Mouse (Mus musculus) G1E-ER4 (cell line): Measurements from ENCODE around the gene Zfr2. TPM values are rescaled to one million over a fixed set of nuclear protein-coding genes. Genes with fewer than 3 reads are reported as not detected.

Experiments
- GATA1 ChIP-seq: IDR thresholded peaks from one replicate; pipeline ENCODE4 v1.8.0; 2012; ENCODE audit warnings: low read length, inconsistent platforms
- polyA plus RNA-seq: library from polyadenylated mRNA; stranded (reverse); fragments of >175 nt; gene quantifications from 2 replicates; pipeline ENCODE4 v1.2.3, GENCODE M21; 2012

Gene Zfr2
- polyA plus RNA-seq, 1 experiment = 0.84 TPM

- TF ChIP-seq GATA1 = no peak
These were observed 26.4 kb downstream of the Zfr2 start for GRCm38 (mm10) chr10:81259225-81259884.

- no peak for TF ChIP-seq GATA1
These were observed 28.1 kb downstream of the Zfr2 start for GRCm38 (mm10) chr10:81261025-81261424.

GRCm38 (mm10) chr10:81265540-81265939 is 32.6 kb downstream of the Zfr2 start:
- no peak for TF ChIP-seq GATA1

GRCm38 (mm10) chr10:81266211-81267105 is 33.5 kb downstream of the Zfr2 start, which contains the start of the genes Mrpl54 and Apba3:
Gene Mrpl54, minus strand, starts transcription at chr10:81266934.
Gene Apba3, plus strand, starts transcription at chr10:81266960.
- TF ChIP-seq GATA1 = no peak

- no peak for TF ChIP-seq GATA1
These were observed 35.1 kb downstream of the Zfr2 start for GRCm38 (mm10) chr10:81268056-81268455.

GRCm38 (mm10) chr10:81268643-81269412 is 35.9 kb downstream of the Zfr2 start:
- no peak for TF ChIP-seq GATA1

GRCm38 (mm10) chr10:81272356-81272755 is 39.4 kb downstream of the Zfr2 start:
- no peak for TF ChIP-seq GATA1

GRCm38 (mm10) chr10:81273842-81274241 is 40.9 kb downstream of the Zfr2 start:
- no peak for TF ChIP-seq GATA1

GRCm38 (mm10) chr10:81277676-81278075 is 44.7 kb downstream of the Zfr2 start:
- TF ChIP-seq GATA1 = no peak

- no peak for TF ChIP-seq GATA1
These were observed 46.5 kb downstream of the Zfr2 start for GRCm38 (mm10) chr10:81279496-81279895.

GRCm38 (mm10) chr10:81284189-81284588 is 51.2 kb downstream of the Zfr2 start:
- no peak for TF ChIP-seq GATA1

GRCm38 (mm10) chr10:81284719-81285118 is 51.8 kb downstream of the Zfr2 start:
- no peak for TF ChIP-seq GATA1

GRCm38 (mm10) chr10:81285694-81286450 is 52.9 kb downstream of the Zfr2 start:
- no peak for TF ChIP-seq GATA1

- TF ChIP-seq GATA1 = no peak
These were observed 53.6 kb downstream of the Zfr2 start for GRCm38 (mm10) chr10:81286586-81286985.
